Mouse (Mus musculus) CD4-positive, CD25-positive, alpha-beta regulatory T cell, adult 4 months (primary cell): ENCODE results near the gene Il2rb. TPM values are rescaled to one million over a fixed set of nuclear protein-coding genes. Genes with fewer than 3 reads are reported as not detected.
A peak's percentile ranks its signal among the peaks of the same experiment; 100 is the strongest.

Source experiments
- ATAC-seq: one replicate; pipeline ENCODE4 v1.8.0; 2017
- polyA plus RNA-seq, 2 experiments: library from polyadenylated mRNA; unstranded; fragments of 100-300 nt; shearing (Covaris generic); gene quantifications; one replicate each; pipeline ENCODE4 v1.2.1; 2017

Il2rb gene
- polyA plus RNA-seq, 2 experiments from 2014 or later: 529 to 771 TPM

- no peak for ATAC-seq
These were observed 25.1 kb upstream of the Il2rb start for GRCm38 (mm10) chr15:78520112-78520715.

- ATAC-seq: peak; percentile 34
These were observed 23.1 kb upstream of the Il2rb start for GRCm38 (mm10) chr15:78518221-78518620.

- no peak for ATAC-seq
These were observed 20.7 kb upstream of the Il2rb start for GRCm38 (mm10) chr15:78515759-78516158.

- ATAC-seq: peak; percentile 58
These were observed 19.5 kb upstream of the Il2rb start for GRCm38 (mm10) chr15:78514393-78515146.

GRCm38 (mm10) chr15:78513019-78513418 is 17.9 kb upstream of the Il2rb start:
- ATAC-seq: no peak

GRCm38 (mm10) chr15:78511951-78512350 is 16.9 kb upstream of the Il2rb start:
- no peak for ATAC-seq

- ATAC-seq: peak; percentile 22
These were observed 15.7 kb upstream of the Il2rb start for GRCm38 (mm10) chr15:78510736-78511135.

- ATAC-seq: peak; percentile 65
These were observed 15.1 kb upstream of the Il2rb start for GRCm38 (mm10) chr15:78510121-78510576.

GRCm38 (mm10) chr15:78509297-78509899 is 14.3 kb upstream of the Il2rb start:
- ATAC-seq: no peak

- no peak for ATAC-seq
These were observed 13.4 kb upstream of the Il2rb start for GRCm38 (mm10) chr15:78508443-78508842.

GRCm38 (mm10) chr15:78505541-78505940 is 10.5 kb upstream of the Il2rb start:
- ATAC-seq: no peak

GRCm38 (mm10) chr15:78504816-78505215 is 9.7 kb upstream of the Il2rb start:
- ATAC-seq: no peak

- no peak for ATAC-seq
These were observed 8.9 kb upstream of the Il2rb start for GRCm38 (mm10) chr15:78504013-78504412.

GRCm38 (mm10) chr15:78502437-78503132 is 7.5 kb upstream of the Il2rb start:
- ATAC-seq: peak; percentile 60

GRCm38 (mm10) chr15:78493401-78494010 is 1.6 kb downstream of the Il2rb start:
- peak; percentile 55 for ATAC-seq

- ATAC-seq: no peak
These were observed 3.8 kb downstream of the Il2rb start for GRCm38 (mm10) chr15:78491301-78491700.

- no peak for ATAC-seq
These were observed 5.2 kb downstream of the Il2rb start for GRCm38 (mm10) chr15:78489906-78490305.

- ATAC-seq: no peak
These were observed 5.8 kb downstream of the Il2rb start for GRCm38 (mm10) chr15:78489248-78489647.

- ATAC-seq: no peak
These were observed 8.0 kb downstream of the Il2rb start for GRCm38 (mm10) chr15:78487066-78487465.

- no peak for ATAC-seq
These were observed 8.5 kb downstream of the Il2rb start for GRCm38 (mm10) chr15:78486564-78486963.

GRCm38 (mm10) chr15:78483311-78483710 is 11.8 kb downstream of the Il2rb start:
- no peak for ATAC-seq

GRCm38 (mm10) chr15:78482518-78482917 is 12.6 kb downstream of the Il2rb start:
- no peak for ATAC-seq
